Mouse (Mus musculus) liver, embryonic 15.5 days (tissue): ENCODE data around the gene Gpr137. TPM values are rescaled to one million over a fixed set of nuclear protein-coding genes. Genes with fewer than 3 reads are reported as not detected.
A peak's percentile ranks its signal among the peaks of the same experiment; 100 is the strongest.
"Not testable (repeated sequence)": the region's sequence is repeated elsewhere in the genome, so short reads cannot be mapped to it uniquely, and the experiment has no call there.

Source experiments
- ATAC-seq: fragments of 200-750 bp; cut with Nextera tagmentation; 2 replicates; pipeline ENCODE4 v1.8.0; 2017; ENCODE audit warnings: moderate number of reproducible peaks, mild to moderate bottlenecking, moderate library complexity; ENCODE audit not compliant: insufficient read depth
- H3K27ac ChIP-seq: fragments of 300-500 bp; sonication (generic); replicated peaks from 2 replicates; pipeline ENCODE4 v1.5.1; 2015; ENCODE audit warnings: mild to moderate bottlenecking, inconsistent platforms
- H3K27me3 ChIP-seq: fragments of 300-500 bp; sonication (generic); 2 replicates; pipeline ENCODE4 v1.6.1; 2015; ENCODE audit warnings: mild to moderate bottlenecking, inconsistent platforms
- H3K36me3 ChIP-seq: fragments of 300-500 bp; sonication (generic); replicated peaks from 2 replicates; pipeline ENCODE4 v1.6.1; 2015; ENCODE audit warnings: moderate library complexity, mild to moderate bottlenecking, inconsistent platforms
- H3K4me1 ChIP-seq: fragments of 300-500 bp; sonication (generic); replicated peaks from 2 replicates; pipeline ENCODE4 v1.6.1; 2015; ENCODE audit warnings: inconsistent platforms
- H3K4me2 ChIP-seq: fragments of 300-500 bp; sonication (generic); 2 replicates; pipeline ENCODE4 v1.6.1; 2015; ENCODE audit warnings: moderate library complexity, mild to moderate bottlenecking, inconsistent platforms
- H3K4me3 ChIP-seq: fragments of 300-500 bp; sonication (generic); replicated peaks from 2 replicates; pipeline ENCODE4 v1.5.1; 2015; ENCODE audit warnings: mild to moderate bottlenecking, inconsistent platforms
- H3K9ac ChIP-seq: fragments of 300-500 bp; sonication (generic); 2 replicates; pipeline ENCODE4 v1.6.1; 2015; ENCODE audit warnings: moderate library complexity, mild to moderate bottlenecking, inconsistent platforms
- H3K9me3 ChIP-seq: fragments of 300-500 bp; sonication (generic); replicated peaks from 2 replicates; pipeline ENCODE4 v1.6.1; 2016; ENCODE audit warnings: inconsistent platforms
- WGBS: fragments of 180-500 bp; shearing (Covaris S2); methylation state at CpG from one replicate; pipeline ENCODE4 v1.1.7; 2015; ENCODE audit warnings: mixed read lengths; ENCODE audit not compliant: insufficient replicate concordance; 5-methylcytosine and 5-hydroxymethylcytosine counted together
- polyA plus RNA-seq: library from polyadenylated mRNA; unstranded; fragments of >200 nt; fragmentation: Nextera tagmentation; extraction: Ambion mirVana; gene quantifications from 2 replicates; pipeline ENCODE4 v1.2.1, GENCODE M21; 2015

Gene Gpr137
- polyA plus RNA-seq, 1 experiment from 2014 or later = 7.4 TPM

DNA sequence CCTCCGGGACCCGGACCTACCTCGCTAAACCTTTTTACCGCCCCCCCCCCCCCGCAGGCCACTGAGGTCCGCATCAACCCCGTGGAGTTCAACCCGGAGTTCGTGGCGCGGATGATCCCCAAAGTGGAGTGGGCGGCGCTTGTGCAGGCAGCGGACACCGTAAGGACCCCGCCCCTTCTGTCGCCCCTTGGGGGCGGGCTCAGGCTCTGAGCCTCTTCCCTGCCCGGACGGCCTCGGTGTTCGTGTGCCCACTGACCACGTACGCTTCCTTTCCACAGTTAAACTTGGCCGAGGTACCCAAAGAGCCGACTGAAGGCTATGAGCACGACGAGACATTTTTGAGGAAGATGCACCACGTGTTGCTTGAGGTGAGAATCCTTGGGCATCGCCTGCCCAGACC, 32.0 kb downstream of the Gpr137 start:
- Histone ChIP-seq H3K4me1 (peaks cover 50% of the 10 kb centered on the region), H3K9ac (peak overlapping the region; percentile 59), H3K4me3 (peak overlapping the region; percentile 81), H3K27ac (peak overlapping the region; percentile 97), H3K4me2 (peak overlapping the region; percentile 91), H3K36me3 (peaks cover 54% of the 10 kb centered on the region)
- WGBS = under 1% methylated on average over 28 of the region's 30 CpGs
- ATAC-seq = peak; percentile 23
- not testable (repeated sequence) for H3K9me3 ChIP-seq, H3K27me3 ChIP-seq

DNA sequence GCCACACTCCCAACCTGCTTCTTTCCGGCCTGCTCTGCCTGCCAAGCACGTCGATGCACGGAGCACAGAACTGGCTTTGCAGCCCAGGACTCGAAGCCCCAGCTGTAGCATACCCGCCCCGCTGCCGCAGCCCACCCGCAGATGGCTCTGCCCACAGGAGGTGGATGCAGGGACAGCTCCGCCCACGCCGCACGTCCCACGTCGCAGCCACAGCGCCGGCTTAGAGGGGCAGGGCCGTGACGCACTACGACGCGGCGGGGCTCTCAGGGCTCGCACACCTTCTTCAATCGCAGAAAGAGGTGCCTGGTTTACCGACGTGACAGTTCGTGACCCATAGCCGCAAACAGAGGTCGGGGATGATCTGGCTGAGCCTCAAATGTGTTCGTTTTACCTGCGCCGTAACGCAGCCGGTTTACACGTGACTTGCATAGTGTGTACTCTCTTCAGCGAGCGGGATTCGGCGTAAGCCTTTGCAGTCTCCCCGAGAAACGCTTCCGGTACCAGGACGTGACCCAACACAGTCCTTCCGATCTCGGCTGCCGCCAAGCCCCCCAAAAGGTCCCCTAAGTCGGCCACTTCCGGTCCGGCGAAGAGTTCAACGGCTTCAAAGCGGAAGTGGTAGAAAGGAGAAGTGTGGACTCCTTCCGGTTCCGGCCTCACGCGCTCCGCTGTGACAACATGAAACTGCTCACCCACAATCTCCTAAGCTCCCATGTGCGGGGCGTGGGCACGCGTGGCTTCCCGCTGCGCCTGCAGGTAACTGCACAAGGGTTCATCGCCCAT, 32.6 kb downstream of the Gpr137 start, which contains the start of the genes Trmt112 and Prdx5:
TSS of gene Trmt112 (plus strand) at position 192 of the 783 bp plus-strand sequence.
TSS of gene Prdx5 (minus strand) at position 600 of the 783 bp plus-strand sequence.
- WGBS = under 1% methylated on average over 65 of the region's 65 CpGs

DNA sequence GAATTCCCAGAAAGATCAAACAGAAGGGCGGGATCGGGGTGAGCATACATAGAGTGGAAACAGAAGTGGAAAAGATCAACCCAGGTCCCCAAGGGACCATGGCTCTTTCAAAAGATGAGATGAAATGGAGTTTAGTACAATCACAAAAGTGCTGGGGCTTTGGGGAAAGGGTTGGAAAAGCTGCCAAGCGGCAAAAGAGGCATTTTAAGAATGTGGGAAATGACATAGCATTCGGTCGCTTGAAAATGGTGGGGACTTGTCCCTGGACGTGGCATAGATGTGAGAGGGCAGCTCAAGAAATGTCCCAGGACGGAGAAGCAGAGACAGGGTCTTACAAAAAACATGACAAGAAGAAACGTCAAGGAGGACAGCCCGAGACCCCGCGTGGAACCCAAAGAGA, 33.3 kb downstream of the Gpr137 start:
- Histone ChIP-seq H3K9me3 (no peaks in the 10 kb centered on the region), H3K4me3 (peak overlapping the region; percentile 81), H3K36me3 (peaks cover 60% of the 10 kb centered on the region), H3K27ac (peak overlapping the region; percentile 97), H3K27me3 (no peaks in the 10 kb centered on the region), H3K4me1 (peaks cover 40% of the 10 kb centered on the region), H3K4me2 (peak overlapping the region; percentile 91), H3K9ac (peak overlapping the region; percentile 59)
- no peak for ATAC-seq
- WGBS = 6% methylated on average over 11 of the region's 11 CpGs

More for the DNA sequence above, 32.6 kb downstream of the Gpr137 start, which contains the start of the genes Trmt112 and Prdx5:
- Histone ChIP-seq H3K4me2 (peak within 1 kb of the TSS; percentile 91), H3K9ac (peak within 1 kb of the TSS; percentile 59), H3K27ac (peak within 1 kb of the TSS; percentile 97), H3K4me3 (peak within 1 kb of the TSS; percentile 81), H3K36me3 (peaks cover 61% of the 10 kb centered on the region), H3K4me1 (peaks cover 45% of the 10 kb centered on the region), H3K9me3 (no peaks in the 10 kb centered on the region), H3K27me3 (no peaks in the 10 kb centered on the region)
- ATAC-seq = peak; percentile 87

DNA sequence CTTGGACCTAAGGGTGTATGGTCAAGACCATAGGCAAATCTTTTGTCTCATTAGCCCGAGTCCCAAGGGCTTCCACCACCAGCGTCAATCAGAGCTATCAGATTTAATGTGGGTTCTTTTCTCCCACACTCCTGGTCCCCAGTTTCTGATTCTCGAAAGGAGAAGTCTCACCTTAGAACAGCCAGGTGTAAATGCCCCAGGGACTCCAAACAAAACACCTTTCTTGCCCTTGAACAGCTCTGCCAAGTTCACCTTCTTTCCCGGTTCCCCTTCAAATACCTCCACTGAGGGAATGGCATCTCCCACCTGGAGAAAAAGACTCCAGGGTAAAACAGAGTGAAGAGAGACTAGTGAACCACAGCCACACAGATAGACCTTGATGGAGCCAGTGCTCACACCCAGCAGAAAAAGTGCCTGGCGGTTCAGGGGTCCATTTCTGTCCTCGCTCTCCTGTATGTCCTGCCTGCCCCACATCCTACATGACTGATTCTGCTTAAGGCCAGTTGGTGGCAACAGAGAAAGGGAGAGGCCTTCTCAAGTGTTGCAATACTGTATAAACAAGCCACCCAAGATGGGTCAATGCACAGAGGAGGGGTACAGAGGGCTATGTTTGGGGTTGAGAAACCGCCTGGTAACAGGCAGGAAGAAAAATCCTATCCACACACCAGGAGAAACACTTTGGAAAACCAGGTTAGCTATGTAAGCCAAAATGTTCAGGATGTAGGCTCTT, 34.3 kb downstream of the Gpr137 start:
- Histone ChIP-seq H3K27me3 (no peaks in the 10 kb centered on the region), H3K4me1 (peaks cover 38% of the 10 kb centered on the region), H3K9me3 (no peaks in the 10 kb centered on the region), H3K27ac (peak overlapping the region; percentile 97), H3K9ac (peak overlapping the region; percentile 59; the same call in 1 of the 2 replicates), H3K4me3 (peak overlapping the region; percentile 81), H3K4me2 (peak overlapping the region; percentile 91), H3K36me3 (peaks cover 52% of the 10 kb centered on the region)
- WGBS = 60% methylated on average over 7 of the region's 7 CpGs
- no peak for ATAC-seq

DNA sequence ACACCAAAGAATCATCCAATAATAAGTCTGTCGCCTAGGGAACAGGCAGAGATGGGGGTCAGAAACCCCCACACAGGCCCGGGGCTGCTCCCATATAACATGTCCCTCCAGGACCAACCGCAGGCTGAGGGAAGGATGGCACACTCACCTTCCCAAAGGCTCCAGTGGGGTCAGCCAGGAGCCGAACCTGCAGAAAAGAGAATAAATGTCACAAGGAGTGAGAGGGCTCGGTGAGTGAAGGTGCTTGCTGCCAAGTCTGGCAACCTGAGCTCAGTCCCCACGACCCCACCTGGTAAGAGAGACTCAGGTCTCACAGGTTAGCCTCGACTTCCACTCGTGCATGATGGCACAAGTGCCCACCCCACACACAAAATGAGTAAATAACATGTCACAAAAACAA, 35.2 kb downstream of the Gpr137 start:
- ATAC-seq = no peak
- 79% methylated on average over 8 of the region's 8 CpGs for WGBS
- H3K4me2 ChIP-seq = peak overlapping the region; percentile 91
- peaks cover 43% of the 10 kb centered on the region for H3K36me3 ChIP-seq
- H3K27me3 ChIP-seq = no peaks in the 10 kb centered on the region
- H3K4me1 ChIP-seq = peaks cover 38% of the 10 kb centered on the region
- H3K4me3 ChIP-seq = peak overlapping the region; percentile 21; the same call in 1 of the 2 replicates
- no peaks in the 10 kb centered on the region for H3K9me3 ChIP-seq
- 0 out of 2 replicates have a peak overlapping the region, but pooled peaks have one; percentile 8 for H3K27ac ChIP-seq
- no peak overlapping the region for H3K9ac ChIP-seq

DNA sequence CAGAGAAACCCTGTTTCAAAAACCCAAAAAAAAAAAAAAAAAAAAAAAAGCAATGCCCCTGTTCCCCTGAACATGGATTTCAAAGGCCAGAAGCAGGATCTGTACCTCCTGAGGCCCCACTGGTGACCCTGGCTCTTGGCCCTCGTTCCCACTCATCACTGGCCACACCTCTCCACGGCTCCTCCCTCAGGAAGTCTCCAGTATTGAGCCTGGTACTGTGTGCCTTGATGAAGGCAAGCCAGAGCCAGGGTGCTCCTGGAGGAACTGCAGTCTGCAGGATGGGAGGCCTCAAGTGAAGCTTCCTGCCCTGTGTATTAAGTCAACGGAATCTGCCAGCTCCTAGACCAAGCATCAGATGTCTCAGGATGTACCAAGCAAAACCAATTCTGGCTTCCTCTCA, 36.1 kb downstream of the Gpr137 start:
- H3K4me1 ChIP-seq = peaks cover 31% of the 10 kb centered on the region
- no peak overlapping the region for H3K27ac ChIP-seq
- H3K9me3 ChIP-seq = no peaks in the 10 kb centered on the region
- no peak overlapping the region for H3K4me3 ChIP-seq
- H3K36me3 ChIP-seq = peaks cover 34% of the 10 kb centered on the region
- H3K4me2 ChIP-seq = no peak overlapping the region
- no peaks in the 10 kb centered on the region for H3K27me3 ChIP-seq
- H3K9ac ChIP-seq = no peak overlapping the region
- WGBS = 79% methylated on average over 3 of the region's 3 CpGs
- ATAC-seq = no peak

DNA sequence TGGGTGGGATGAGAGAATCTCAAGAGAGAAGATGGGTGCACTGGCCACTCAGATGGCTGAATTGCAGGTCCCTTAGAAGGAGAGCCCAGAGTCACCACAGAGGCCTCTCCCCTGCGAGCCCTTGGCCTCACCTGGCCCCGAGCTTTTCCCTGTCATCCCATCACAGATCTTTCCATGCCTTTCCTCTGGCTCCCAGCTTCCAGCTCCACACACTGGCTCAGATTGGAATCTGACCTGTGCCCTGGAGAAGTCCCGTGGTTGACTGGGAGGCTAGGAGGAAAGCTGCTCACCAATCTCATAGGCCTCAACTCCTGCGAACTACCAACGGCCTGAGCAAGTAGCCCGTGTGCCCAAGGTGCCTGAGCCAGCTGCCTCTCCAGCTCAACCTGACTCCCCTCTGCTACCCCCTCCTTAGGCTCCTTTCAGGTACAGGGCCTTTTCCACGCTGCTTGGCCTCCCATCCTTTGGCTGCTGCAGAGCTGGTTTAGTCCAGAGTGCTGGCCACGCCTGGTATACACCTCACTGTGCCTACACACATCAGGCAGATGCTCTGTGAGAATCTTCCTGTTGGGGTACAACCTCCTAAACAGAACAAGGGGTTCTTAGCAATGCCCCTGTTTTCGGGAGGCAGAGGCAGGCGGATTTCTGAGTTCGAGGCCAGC, 36.7 kb downstream of the Gpr137 start:
- Histone ChIP-seq H3K4me2 (no peak overlapping the region), H3K27me3 (no peaks in the 10 kb centered on the region), H3K9me3 (no peaks in the 10 kb centered on the region), H3K9ac (no peak overlapping the region), H3K4me1 (peaks cover 27% of the 10 kb centered on the region), H3K36me3 (peaks cover 31% of the 10 kb centered on the region), H3K4me3 (no peak overlapping the region), H3K27ac (no peak overlapping the region)
- WGBS = 76% methylated on average over 11 of the region's 11 CpGs
- no peak for ATAC-seq

DNA sequence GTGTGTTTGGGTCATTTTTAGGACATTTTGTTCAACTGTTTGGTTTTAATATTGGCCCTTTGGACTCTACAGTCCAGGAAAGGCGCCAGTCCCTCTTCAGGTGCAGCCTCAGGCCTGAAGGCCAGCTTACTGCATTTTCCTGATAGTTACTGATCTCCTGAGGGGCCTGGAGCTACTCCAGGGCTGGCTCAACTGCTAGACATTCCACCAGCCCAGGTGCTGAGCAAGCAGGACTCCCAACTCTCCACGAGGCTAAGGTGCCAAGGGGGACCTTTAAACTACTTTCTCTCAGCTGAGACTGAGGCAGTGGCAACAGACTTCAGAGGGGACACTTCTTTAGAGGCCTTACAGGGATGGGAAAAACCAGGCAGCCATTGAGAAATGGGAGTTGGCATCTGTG, 37.4 kb downstream of the Gpr137 start:
- Histone ChIP-seq H3K27ac (no peak overlapping the region), H3K9ac (no peak overlapping the region), H3K36me3 (peaks cover 31% of the 10 kb centered on the region), H3K4me3 (no peak overlapping the region), H3K4me2 (no peak overlapping the region), H3K27me3 (no peaks in the 10 kb centered on the region), H3K4me1 (peaks cover 27% of the 10 kb centered on the region), H3K9me3 (0 out of 2 replicates have a peak, but pooled peaks cover 3% of the 10 kb centered on the region)
- 62% methylated on average over 2 of the region's 2 CpGs for WGBS
- no peak for ATAC-seq

DNA sequence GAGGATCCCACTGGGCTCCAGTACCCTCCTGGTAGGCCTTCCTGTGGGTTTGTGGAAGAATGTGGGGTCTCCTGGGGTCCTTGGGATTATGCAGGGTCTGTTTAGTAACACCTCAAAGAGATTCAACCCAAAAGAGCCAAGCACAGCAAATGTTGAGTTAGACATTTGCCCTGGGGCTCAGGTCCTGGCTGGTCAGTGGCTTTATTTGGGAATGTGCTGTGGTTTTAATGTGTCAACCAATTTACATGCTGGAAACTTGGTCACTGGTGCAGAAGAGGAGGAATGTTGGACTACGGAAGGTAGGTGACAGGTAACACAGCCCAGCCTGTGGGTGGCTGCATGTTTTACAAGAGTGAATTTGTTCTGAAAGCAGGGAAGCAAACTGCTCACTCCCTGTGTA, 39.2 kb downstream of the Gpr137 start:
- Histone ChIP-seq H3K27me3 (no peaks in the 10 kb centered on the region), H3K9ac (no peak overlapping the region), H3K4me1 (peaks cover 13% of the 10 kb centered on the region), H3K4me3 (no peak overlapping the region), H3K27ac (no peak overlapping the region), H3K9me3 (0 out of 2 replicates have a peak, but pooled peaks cover 3% of the 10 kb centered on the region), H3K36me3 (peaks cover 31% of the 10 kb centered on the region), H3K4me2 (no peak overlapping the region)
- 78% methylated on average over 1 of the region's 1 CpGs for WGBS
- ATAC-seq = no peak

DNA sequence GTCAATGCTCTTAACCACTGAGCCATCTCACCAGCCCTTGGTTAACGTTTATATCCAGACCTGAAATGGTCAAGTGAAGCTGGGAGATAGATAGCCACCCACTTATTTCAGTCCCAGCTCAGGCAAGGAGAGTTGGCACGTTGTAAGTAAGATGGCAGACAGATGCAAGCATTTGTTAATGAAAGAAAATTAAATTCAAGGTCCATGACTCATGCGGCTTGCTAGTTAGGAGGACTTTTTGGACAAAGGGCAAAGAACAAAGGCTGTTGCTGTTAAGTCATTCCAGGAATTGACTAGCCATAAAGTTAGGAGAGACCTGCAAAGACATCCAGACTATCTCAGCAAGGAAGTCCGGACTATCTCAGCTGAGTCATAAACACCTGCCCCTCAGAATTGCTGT, 42.6 kb downstream of the Gpr137 start:
- ATAC-seq = no peak
- H3K4me1 ChIP-seq = no peaks in the 10 kb centered on the region
- H3K27me3 ChIP-seq = no peaks in the 10 kb centered on the region
- no peak overlapping the region for H3K4me2 ChIP-seq
- 0 out of 2 replicates have a peak, but pooled peaks cover 3% of the 10 kb centered on the region for H3K9me3 ChIP-seq
- H3K36me3 ChIP-seq = 0 out of 2 replicates have a peak, but pooled peaks cover 2% of the 10 kb centered on the region
- H3K4me3 ChIP-seq = no peak overlapping the region
- WGBS = 63% methylated on average over 4 of the region's 4 CpGs
- no peak overlapping the region for H3K27ac ChIP-seq
- H3K9ac ChIP-seq = no peak overlapping the region
